Mouse (Mus musculus) forebrain, postnatal 0 days (tissue): ENCODE data around the gene Wipi2. TPM values are rescaled to one million over a fixed set of nuclear protein-coding genes. Genes with fewer than 3 reads are reported as not detected.

Experiments
- ATAC-seq: fragments of 200-750 bp; cut with Nextera tagmentation; 2 replicates; pipeline ENCODE4 v1.8.0; 2017; ENCODE audit warnings: mild to moderate bottlenecking, moderate library complexity
- DNase-seq: peaks from one replicate; pipeline ENCODE4 v3.0.0-alpha.2; 2015
- H3K27ac ChIP-seq: fragments of 300-500 bp; sonication (generic); 2 replicates; pipeline ENCODE4 v1.5.1; 2014; ENCODE audit warnings: low read depth, mild to moderate bottlenecking, antibody characterized with exemption, low read length, moderate library complexity, mixed read lengths
- H3K27me3 ChIP-seq: fragments of 300-500 bp; sonication (generic); 2 replicates; pipeline ENCODE4 v1.6.1; 2014; ENCODE audit warnings: mild to moderate bottlenecking, low read length, mixed read lengths; ENCODE audit not compliant: insufficient read depth
- H3K36me3 ChIP-seq: fragments of 300-500 bp; sonication (generic); 2 replicates; pipeline ENCODE4 v1.6.1; 2014; ENCODE audit warnings: mild to moderate bottlenecking, moderate library complexity; ENCODE audit not compliant: insufficient read depth
- H3K4me1 ChIP-seq: fragments of 300-500 bp; sonication (generic); 2 replicates; pipeline ENCODE4 v1.6.1; 2014; ENCODE audit warnings: antibody characterized with exemption; ENCODE audit not compliant: insufficient read depth
- H3K4me2 ChIP-seq: fragments of 300-500 bp; sonication (generic); 2 replicates; pipeline ENCODE4 v1.6.1; 2014; ENCODE audit warnings: low read depth, mild to moderate bottlenecking, moderate library complexity
- H3K4me3 ChIP-seq: fragments of 300-500 bp; sonication (generic); 2 replicates; pipeline ENCODE4 v1.5.1; 2014; ENCODE audit warnings: low read depth, low read length, mixed read lengths
- H3K9ac ChIP-seq: fragments of 300-500 bp; sonication (generic); 2 replicates; pipeline ENCODE4 v1.6.1; 2014; ENCODE audit warnings: mild to moderate bottlenecking
- H3K9me3 ChIP-seq: fragments of 300-500 bp; sonication (generic); 2 replicates; pipeline ENCODE4 v1.6.1; 2016; ENCODE audit warnings: low read length
- CTCF ChIP-seq: sonication (generic); IDR thresholded peaks from 2 replicates; pipeline ENCODE4 v1.5.1; 2016; ENCODE audit warnings: antibody characterized with exemption, control low read depth, low read depth
- WGBS: fragments of 180-500 bp; shearing (Covaris S2); extraction: QIAGEN DNeasy Blood & Tissue Kit; methylation state at CpG from one replicate; pipeline ENCODE4 v1.1.7; 2014; 5-methylcytosine and 5-hydroxymethylcytosine counted together
- polyA plus RNA-seq: library from polyadenylated mRNA; unstranded; fragments of >200 nt; fragmentation: Nextera tagmentation; extraction: Ambion mirVana; gene quantifications from 2 replicates; pipeline ENCODE4 v1.2.1, GENCODE M21; 2015
- total RNA-seq: library from RNA; depleted of rRNA; stranded (reverse); fragments of >200 nt; gene quantifications from 2 replicates; pipeline ENCODE4 v1.2.3, GENCODE M21; 2014

Gene Wipi2
- total and polyA plus RNA-seq, 2 experiments from 2014 or later, result 37.4 to 68.0 TPM

GRCm38 (mm10) chr5:142707709-142708108 lies 80.2 kb downstream of the Wipi2 start:
- H3K9me3 ChIP-seq, result no peaks in the 10 kb centered on the region
- peaks cover 57% of the 10 kb centered on the region for H3K36me3 ChIP-seq
- no peak for DNase-seq
- no peak overlapping the region for H3K9ac ChIP-seq
- H3K27me3 ChIP-seq, result no peaks in the 10 kb centered on the region
- TF ChIP-seq CTCF, result no peak
- no peak overlapping the region for H3K27ac ChIP-seq
- ATAC-seq, result no peak
- WGBS, result 91% methylated on average over 5 of the region's 5 CpGs
- no peak overlapping the region for H3K4me2 ChIP-seq
- peaks cover 13% of the 10 kb centered on the region; the same call in 1 of the 2 replicates for H3K4me1 ChIP-seq
- H3K4me3 ChIP-seq, result no peak overlapping the region

- no peak for DNase-seq
- Histone ChIP-seq H3K9me3 (no peaks in the 10 kb centered on the region), H3K4me3 (no peak overlapping the region), H3K4me2 (no peak overlapping the region), H3K4me1 (no peaks in the 10 kb centered on the region), H3K27ac (no peak overlapping the region), H3K9ac (no peak overlapping the region), H3K27me3 (no peaks in the 10 kb centered on the region), H3K36me3 (peaks cover 69% of the 10 kb centered on the region)
- WGBS, result 79% methylated on average over 7 of the region's 7 CpGs
- TF ChIP-seq CTCF, result no peak
- no peak for ATAC-seq
Observed at GRCm38 (mm10) chr5:142709436-142709835, 81.9 kb downstream of the Wipi2 start.

GRCm38 (mm10) chr5:142712373-142712772 lies 84.9 kb downstream of the Wipi2 start:
- Histone ChIP-seq H3K9me3 (no peaks in the 10 kb centered on the region), H3K36me3 (peaks cover 63% of the 10 kb centered on the region), H3K27me3 (no peaks in the 10 kb centered on the region), H3K4me1 (no peaks in the 10 kb centered on the region), H3K4me3 (no peak overlapping the region), H3K4me2 (no peak overlapping the region), H3K9ac (no peak overlapping the region), H3K27ac (no peak overlapping the region)
- ATAC-seq (peak; percentile 32; the same call in 1 of the 2 replicates), DNase-seq (no peak)
- peak; percentile 55 for TF ChIP-seq CTCF
- WGBS, result 88% methylated on average over 5 of the region's 5 CpGs

GRCm38 (mm10) chr5:142713966-142714365 lies 86.5 kb downstream of the Wipi2 start:
- Histone ChIP-seq H3K4me1 (no peaks in the 10 kb centered on the region), H3K9ac (no peak overlapping the region), H3K4me3 (no peak overlapping the region), H3K4me2 (no peak overlapping the region), H3K36me3 (peaks cover 65% of the 10 kb centered on the region), H3K9me3 (no peaks in the 10 kb centered on the region), H3K27me3 (no peaks in the 10 kb centered on the region), H3K27ac (no peak overlapping the region)
- no peak for TF ChIP-seq CTCF
- no peak for ATAC-seq
- WGBS, result 93% methylated on average over 10 of the region's 10 CpGs
- no peak for DNase-seq

- ATAC-seq (no peak), DNase-seq (no peak)
- no peak for TF ChIP-seq CTCF
- Histone ChIP-seq H3K4me2 (no peak overlapping the region), H3K4me3 (no peak overlapping the region), H3K9ac (no peak overlapping the region), H3K27me3 (no peaks in the 10 kb centered on the region), H3K27ac (no peak overlapping the region), H3K4me1 (no peaks in the 10 kb centered on the region), H3K9me3 (no peaks in the 10 kb centered on the region), H3K36me3 (peaks cover 66% of the 10 kb centered on the region)
- WGBS, result 88% methylated on average over 9 of the region's 9 CpGs
Observed at GRCm38 (mm10) chr5:142715059-142715458, 87.6 kb downstream of the Wipi2 start.

- DNase-seq (no peak), ATAC-seq (no peak)
- H3K4me3 ChIP-seq, result no peak overlapping the region
- no peaks in the 10 kb centered on the region for H3K9me3 ChIP-seq
- H3K4me1 ChIP-seq, result no peaks in the 10 kb centered on the region
- H3K27ac ChIP-seq, result no peak overlapping the region
- 85% methylated on average over 6 of the region's 6 CpGs for WGBS
- no peaks in the 10 kb centered on the region for H3K27me3 ChIP-seq
- peaks cover 58% of the 10 kb centered on the region for H3K36me3 ChIP-seq
- no peak overlapping the region for H3K4me2 ChIP-seq
- no peak overlapping the region for H3K9ac ChIP-seq
- no peak for TF ChIP-seq CTCF
Observed at GRCm38 (mm10) chr5:142716056-142716455, 88.6 kb downstream of the Wipi2 start.

- Histone ChIP-seq H3K4me1 (no peaks in the 10 kb centered on the region), H3K4me2 (no peak overlapping the region), H3K27me3 (no peaks in the 10 kb centered on the region), H3K36me3 (peaks cover 57% of the 10 kb centered on the region), H3K9me3 (no peaks in the 10 kb centered on the region), H3K9ac (no peak overlapping the region), H3K4me3 (no peak overlapping the region), H3K27ac (no peak overlapping the region)
- WGBS, result 25% methylated on average over 4 of the region's 4 CpGs
- ATAC-seq, result peak; percentile 79
- DNase-seq, result peak; percentile 88
- peak; percentile 97 for TF ChIP-seq CTCF
Observed at GRCm38 (mm10) chr5:142718037-142718436, 90.5 kb downstream of the Wipi2 start.
